Mouse (Mus musculus): Measurements from ENCODE around the gene E2f8. TPM values are rescaled to one million over a fixed set of nuclear protein-coding genes. Genes with fewer than 3 reads are reported as not detected.

Gene E2f8
- polyA plus RNA-seq, 1 experiment from 2014 or later, result 16.2 TPM

DNA sequence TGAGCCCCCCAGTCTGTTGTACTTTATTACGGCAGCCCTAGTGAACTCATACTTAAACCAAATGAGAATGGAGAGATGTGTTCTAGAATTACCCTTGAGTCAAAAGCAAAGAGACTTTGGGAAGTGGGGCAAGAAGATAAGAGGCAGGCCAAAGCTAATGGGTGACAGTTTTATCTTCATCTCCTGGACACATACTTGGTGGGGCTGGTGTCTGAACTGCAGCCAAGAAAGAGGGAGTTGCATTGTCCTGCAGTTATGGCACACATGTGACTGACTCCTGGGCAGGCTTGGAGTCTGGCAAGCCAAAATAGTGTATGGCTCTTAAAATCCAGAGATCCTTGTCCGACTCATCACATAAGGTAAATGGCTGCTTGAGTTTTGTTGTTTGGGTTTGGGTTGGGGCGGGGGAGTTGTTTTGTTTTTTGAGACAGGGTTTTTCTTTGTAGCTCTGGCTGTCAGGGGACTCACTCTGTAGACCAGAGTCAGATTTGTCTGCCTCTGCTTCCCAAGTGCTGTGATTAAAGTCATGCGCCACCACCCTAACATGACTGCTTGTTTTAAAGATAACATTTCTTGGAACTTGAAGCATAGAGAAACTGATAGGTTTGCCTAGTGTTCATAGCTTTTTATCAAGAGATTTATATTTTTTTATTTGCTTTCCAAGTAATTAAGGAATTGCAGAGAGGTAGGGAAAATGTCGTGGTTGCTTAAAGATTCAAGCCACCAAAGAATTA lies 52.1 kb downstream of the E2f8 start:
- no peaks in the 10 kb centered on the region for H3K4me1 ChIP-seq (ENCODE audit: control insufficient read depth, insufficient read depth, low read length)
- no peak for DNase-seq (ENCODE audit: low spot score)
- ATAC-seq (ENCODE audit: low read depth), result no peak
- no peak overlapping the region for H3K4me2 ChIP-seq (ENCODE audit: low read depth, low read length)
- no peak overlapping the region for H3K27ac ChIP-seq (replicated peaks; ENCODE audit: low read depth, low read length)
- no peak overlapping the region for H3K9ac ChIP-seq (ENCODE audit: low read depth, low read length)
- no peaks in the 10 kb centered on the region for H3K9me3 ChIP-seq (ENCODE audit: control insufficient read depth, low read length)
- H3K36me3 ChIP-seq (ENCODE audit: control insufficient read depth, insufficient read depth, low read length), result peaks cover 37% of the 10 kb centered on the region
- no peaks in the 10 kb centered on the region for H3K27me3 ChIP-seq (replicated peaks; ENCODE audit: control insufficient read depth, insufficient read depth, low read length)
- no peak overlapping the region for H3K4me3 ChIP-seq (ENCODE audit: low read depth, low read length)
- WGBS, result 81% methylated on average over 5 of the region's 5 CpGs

DNA sequence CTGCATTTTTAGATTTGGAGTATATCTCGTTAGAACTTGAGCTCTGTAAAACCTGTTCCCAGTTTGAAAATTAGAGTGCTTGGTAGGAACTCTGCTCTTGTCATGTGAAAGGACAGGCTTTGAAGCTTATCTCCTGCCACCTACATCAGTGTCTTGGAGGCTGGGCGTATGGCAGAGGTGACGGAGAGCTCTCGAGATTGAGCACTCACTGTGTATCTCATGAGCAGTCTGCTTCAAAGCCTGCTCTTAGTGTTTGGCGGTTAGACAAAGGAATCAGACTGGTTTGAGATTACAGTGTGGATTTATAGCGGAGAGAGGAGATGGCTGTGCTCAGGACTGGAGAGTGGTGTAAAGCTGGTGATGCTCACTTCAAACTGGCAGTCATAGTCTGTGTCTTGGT lies 56.2 kb downstream of the E2f8 start:
- DNase-seq (ENCODE audit: low spot score) (no peak), ATAC-seq (ENCODE audit: low read depth) (no peak)
- no peaks in the 10 kb centered on the region for H3K27me3 ChIP-seq (replicated peaks; ENCODE audit: control insufficient read depth, insufficient read depth, low read length)
- H3K4me2 ChIP-seq (ENCODE audit: low read depth, low read length), result no peak overlapping the region
- H3K9me3 ChIP-seq (ENCODE audit: control insufficient read depth, low read length), result no peaks in the 10 kb centered on the region
- H3K4me3 ChIP-seq (ENCODE audit: low read depth, low read length), result no peak overlapping the region
- no peak overlapping the region for H3K9ac ChIP-seq (ENCODE audit: low read depth, low read length)
- 94% methylated on average over 6 of the region's 6 CpGs for WGBS
- H3K27ac ChIP-seq (replicated peaks; ENCODE audit: low read depth, low read length), result no peak overlapping the region
- no peaks in the 10 kb centered on the region for H3K4me1 ChIP-seq (ENCODE audit: control insufficient read depth, insufficient read depth, low read length)
- H3K36me3 ChIP-seq (ENCODE audit: control insufficient read depth, insufficient read depth, low read length), result peaks cover 76% of the 10 kb centered on the region

DNA sequence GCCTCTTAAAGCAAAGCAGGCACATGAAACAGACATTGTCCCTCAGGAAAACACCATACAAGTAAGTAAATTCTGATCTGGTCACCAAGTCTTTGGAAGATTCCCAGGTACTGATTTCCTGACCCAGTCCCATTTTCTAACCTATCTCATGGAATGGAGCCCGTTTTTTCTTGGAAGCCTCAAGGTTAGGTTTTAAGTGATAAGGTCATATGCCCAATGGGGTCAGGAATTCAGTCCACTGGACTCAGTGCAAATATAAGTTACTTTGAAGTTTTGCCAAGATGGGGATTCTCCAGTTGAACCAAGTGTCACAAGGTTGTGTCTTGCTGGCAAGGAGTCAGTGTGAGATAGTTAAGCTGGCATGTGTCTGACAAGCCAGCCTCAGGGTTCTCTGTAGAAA lies 56.7 kb downstream of the E2f8 start:
- ATAC-seq (ENCODE audit: low read depth) (no peak), DNase-seq (ENCODE audit: low spot score) (no peak)
- no peaks in the 10 kb centered on the region for H3K9me3 ChIP-seq (ENCODE audit: control insufficient read depth, low read length)
- WGBS, result 89% methylated on average over 1 of the region's 1 CpGs
- H3K4me2 ChIP-seq (ENCODE audit: low read depth, low read length), result no peak overlapping the region
- H3K27me3 ChIP-seq (replicated peaks; ENCODE audit: control insufficient read depth, insufficient read depth, low read length), result no peaks in the 10 kb centered on the region
- H3K27ac ChIP-seq (replicated peaks; ENCODE audit: low read depth, low read length), result no peak overlapping the region
- no peak overlapping the region for H3K9ac ChIP-seq (ENCODE audit: low read depth, low read length)
- no peak overlapping the region for H3K4me3 ChIP-seq (ENCODE audit: low read depth, low read length)
- H3K36me3 ChIP-seq (ENCODE audit: control insufficient read depth, insufficient read depth, low read length), result peaks cover 79% of the 10 kb centered on the region
- H3K4me1 ChIP-seq (ENCODE audit: control insufficient read depth, insufficient read depth, low read length), result no peaks in the 10 kb centered on the region

DNA sequence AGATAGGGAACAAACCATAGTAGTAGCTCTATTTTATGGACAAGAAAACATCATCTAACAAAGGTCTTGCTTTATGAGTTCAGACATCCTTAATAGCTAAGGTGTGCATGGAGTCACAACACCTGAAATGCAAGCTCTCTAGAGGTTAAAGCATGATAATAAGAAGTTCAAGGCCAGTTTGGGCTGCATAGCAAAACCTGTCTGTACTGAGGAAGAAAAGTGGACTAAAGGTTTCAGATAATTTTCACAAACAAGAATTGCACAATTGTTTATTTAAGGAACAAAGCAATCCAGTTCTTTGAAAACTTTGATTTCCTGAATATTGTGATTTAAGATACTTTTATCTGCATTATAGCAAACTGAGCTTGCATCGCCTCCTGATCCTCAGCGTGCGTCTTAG lies 57.8 kb downstream of the E2f8 start:
- 88% methylated on average over 3 of the region's 3 CpGs for WGBS

DNA sequence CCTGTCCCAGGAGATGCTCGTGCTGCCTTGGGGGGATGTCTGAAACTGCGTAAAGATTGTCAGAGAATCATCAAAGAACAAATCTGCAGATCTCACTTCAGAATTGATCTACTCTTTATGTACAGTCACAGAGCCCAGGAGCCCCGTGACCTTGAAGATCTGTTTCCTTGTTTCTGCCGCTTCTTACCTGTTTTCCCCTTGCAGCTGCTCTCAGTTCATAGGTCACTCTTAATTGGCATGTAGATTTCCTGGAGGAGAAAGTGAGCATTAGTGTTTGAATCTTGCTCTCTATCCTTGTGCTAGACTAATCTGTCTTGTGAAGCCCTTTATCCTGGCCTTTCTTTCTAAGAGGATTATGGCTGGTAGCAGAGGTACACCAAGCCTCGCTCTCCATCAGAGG lies 59.7 kb downstream of the E2f8 start:
- ATAC-seq (ENCODE audit: low read depth) (no peak), DNase-seq (ENCODE audit: low spot score) (no peak)
- H3K9ac ChIP-seq (ENCODE audit: low read depth, low read length), result no peak overlapping the region
- no peak overlapping the region for H3K4me3 ChIP-seq (ENCODE audit: low read depth, low read length)
- H3K4me2 ChIP-seq (ENCODE audit: low read depth, low read length), result no peak overlapping the region
- H3K4me1 ChIP-seq (ENCODE audit: control insufficient read depth, insufficient read depth, low read length), result no peaks in the 10 kb centered on the region
- no peaks in the 10 kb centered on the region for H3K9me3 ChIP-seq (ENCODE audit: control insufficient read depth, low read length)
- H3K27ac ChIP-seq (replicated peaks; ENCODE audit: low read depth, low read length), result no peak overlapping the region
- peaks cover 89% of the 10 kb centered on the region for H3K36me3 ChIP-seq (ENCODE audit: control insufficient read depth, insufficient read depth, low read length)
- 81% methylated on average over 5 of the region's 5 CpGs for WGBS
- no peaks in the 10 kb centered on the region for H3K27me3 ChIP-seq (replicated peaks; ENCODE audit: control insufficient read depth, insufficient read depth, low read length)

More for the DNA sequence above, 57.8 kb downstream of the E2f8 start:
- ATAC-seq (ENCODE audit: low read depth) (no peak), DNase-seq (ENCODE audit: low spot score) (no peak)
- no peak overlapping the region for H3K27ac ChIP-seq (replicated peaks; ENCODE audit: low read depth, low read length)
- peaks cover 89% of the 10 kb centered on the region for H3K36me3 ChIP-seq (ENCODE audit: control insufficient read depth, insufficient read depth, low read length)
- H3K4me2 ChIP-seq (ENCODE audit: low read depth, low read length), result no peak overlapping the region
- H3K27me3 ChIP-seq (replicated peaks; ENCODE audit: control insufficient read depth, insufficient read depth, low read length), result no peaks in the 10 kb centered on the region
- no peak overlapping the region for H3K9ac ChIP-seq (ENCODE audit: low read depth, low read length)
- no peak overlapping the region for H3K4me3 ChIP-seq (ENCODE audit: low read depth, low read length)
- no peaks in the 10 kb centered on the region for H3K9me3 ChIP-seq (ENCODE audit: control insufficient read depth, low read length)
- H3K4me1 ChIP-seq (ENCODE audit: control insufficient read depth, insufficient read depth, low read length), result no peaks in the 10 kb centered on the region

Other genes starting within 250 kb of the E2f8 start
- not detected in 2 replicates for gene Mrgprb3, start 237.8 kb downstream of the E2f8 start, polyA plus RNA-seq (2014; fragmentation: Nextera tagmentation; extraction: Ambion mirVana)
- 33.0 and 36.5 TPM in 2 replicates for gene Zdhhc13, start 92.6 kb downstream of the E2f8 start, polyA plus RNA-seq (2014; fragmentation: Nextera tagmentation; extraction: Ambion mirVana)
- gene Csrp3, start 33.6 kb downstream of the E2f8 start, polyA plus RNA-seq (2014; fragmentation: Nextera tagmentation; extraction: Ambion mirVana), result 168 and 285 TPM in 2 replicates
- gene Nav2, start 27.1 kb upstream of the E2f8 start, polyA plus RNA-seq (2014; fragmentation: Nextera tagmentation; extraction: Ambion mirVana), result 13.5 and 15.0 TPM in 2 replicates